Mouse (Mus musculus) 3134 (cell line): ENCODE measurements around the gene Ctnnbl1.

ENCODE experiments used
- DNase-seq: peaks from one replicate; pipeline ENCODE4 v3.0.0-alpha.2; 2011; ENCODE audit warnings: low spot score; ENCODE audit not compliant: insufficient read length; ENCODE audit errors: extremely low read depth

The Ctnnbl1 gene

GRCm38 (mm10) chr2:157750481-157750880 is 13.3 kb downstream of the Ctnnbl1 start:
- no peak for DNase-seq

- DNase-seq: no peak
Measured at GRCm38 (mm10) chr2:157750926-157751588, 13.9 kb downstream of the Ctnnbl1 start.

GRCm38 (mm10) chr2:157751589-157752373 is 14.6 kb downstream of the Ctnnbl1 start:
- no peak for DNase-seq

- DNase-seq: no peak
Measured at GRCm38 (mm10) chr2:157752374-157752743, 15.2 kb downstream of the Ctnnbl1 start.

- no peak for DNase-seq
Measured at GRCm38 (mm10) chr2:157755771-157756170, 18.6 kb downstream of the Ctnnbl1 start.

GRCm38 (mm10) chr2:157756193-157756592 is 19.0 kb downstream of the Ctnnbl1 start:
- no peak for DNase-seq

GRCm38 (mm10) chr2:157758395-157758794 is 21.2 kb downstream of the Ctnnbl1 start:
- no peak for DNase-seq

GRCm38 (mm10) chr2:157759717-157760116 is 22.5 kb downstream of the Ctnnbl1 start:
- no peak for DNase-seq

GRCm38 (mm10) chr2:157762903-157763302 is 25.7 kb downstream of the Ctnnbl1 start:
- no peak for DNase-seq

GRCm38 (mm10) chr2:157766591-157766990 is 29.4 kb downstream of the Ctnnbl1 start:
- DNase-seq: no peak

- no peak for DNase-seq
Measured at GRCm38 (mm10) chr2:157768682-157769429, 31.7 kb downstream of the Ctnnbl1 start.

- no peak for DNase-seq
Measured at GRCm38 (mm10) chr2:157770761-157771160, 33.6 kb downstream of the Ctnnbl1 start.

- DNase-seq: no peak
Measured at GRCm38 (mm10) chr2:157773661-157774060, 36.5 kb downstream of the Ctnnbl1 start.

GRCm38 (mm10) chr2:157775957-157776356 is 38.8 kb downstream of the Ctnnbl1 start:
- DNase-seq: no peak

- no peak for DNase-seq
Measured at GRCm38 (mm10) chr2:157780956-157781355, 43.8 kb downstream of the Ctnnbl1 start.

GRCm38 (mm10) chr2:157783152-157783551 is 46.0 kb downstream of the Ctnnbl1 start:
- no peak for DNase-seq

- DNase-seq: no peak
Measured at GRCm38 (mm10) chr2:157784238-157784637, 47.0 kb downstream of the Ctnnbl1 start.

GRCm38 (mm10) chr2:157784647-157785046 is 47.4 kb downstream of the Ctnnbl1 start:
- no peak for DNase-seq

- DNase-seq: no peak
Measured at GRCm38 (mm10) chr2:157789226-157789625, 52.0 kb downstream of the Ctnnbl1 start.

- no peak for DNase-seq
Measured at GRCm38 (mm10) chr2:157790836-157791495, 53.8 kb downstream of the Ctnnbl1 start.
